Mouse (Mus musculus): ENCODE measurements at regions not wholly inside any gene's neighbourhood (a gene's known extent, or its start where the extent isn't known, plus 50 kb on each side); places are given as distances from the start of the nearest gene placed in this dataset.
A peak's percentile ranks its signal among the peaks of the same experiment; 100 is the strongest.
"Not testable (repeated sequence)": the region's sequence is repeated elsewhere in the genome, so short reads cannot be mapped to it uniquely, and the experiment has no call there.

- no peak for DNase-seq (ENCODE audit: inconsistent ontology term)
These were observed 253.1 kb upstream of the Pbx1 start for GRCm38 (mm10) chr1:168685147-168685546.

- DNase-seq (ENCODE audit: inconsistent ontology term), result no peak
These were observed 249.8 kb upstream of the Pbx1 start for GRCm38 (mm10) chr1:168681685-168682491.

GRCm38 (mm10) chr1:168680674-168681073 is 248.6 kb upstream of the Pbx1 start:
- DNase-seq (ENCODE audit: inconsistent ontology term), result no peak

GRCm38 (mm10) chr1:168676418-168677413 is 244.6 kb upstream of the Pbx1 start:
- DNase-seq (ENCODE audit: inconsistent ontology term), result no peak

GRCm38 (mm10) chr1:168675741-168676140 is 243.7 kb upstream of the Pbx1 start:
- no peak for DNase-seq (ENCODE audit: inconsistent ontology term)

GRCm38 (mm10) chr1:168662755-168663284 is 230.8 kb upstream of the Pbx1 start:
- no peak for DNase-seq (ENCODE audit: inconsistent ontology term)

- DNase-seq (ENCODE audit: inconsistent ontology term), result no peak
These were observed 228.9 kb upstream of the Pbx1 start for GRCm38 (mm10) chr1:168660956-168661355.

- DNase-seq (ENCODE audit: inconsistent ontology term), result no peak
These were observed 227.5 kb upstream of the Pbx1 start for GRCm38 (mm10) chr1:168659578-168659977.

GRCm38 (mm10) chr1:168632837-168633236 is 200.8 kb upstream of the Pbx1 start:
- no peak for DNase-seq (ENCODE audit: inconsistent ontology term)

GRCm38 (mm10) chr1:168631979-168632378 is 199.9 kb upstream of the Pbx1 start:
- DNase-seq (ENCODE audit: inconsistent ontology term), result no peak

GRCm38 (mm10) chr1:168601967-168602366 is 169.9 kb upstream of the Pbx1 start:
- not testable (repeated sequence) for DNase-seq (ENCODE audit: inconsistent ontology term)

GRCm38 (mm10) chr1:168600461-168601160 is 168.5 kb upstream of the Pbx1 start:
- DNase-seq (ENCODE audit: inconsistent ontology term), result no peak

GRCm38 (mm10) chr1:168598191-168598667 is 166.2 kb upstream of the Pbx1 start:
- peak; percentile 71 for DNase-seq (ENCODE audit: inconsistent ontology term)

GRCm38 (mm10) chr1:168597495-168597894 is 165.4 kb upstream of the Pbx1 start:
- DNase-seq (ENCODE audit: inconsistent ontology term), result no peak

- peak; percentile 71 for DNase-seq (ENCODE audit: inconsistent ontology term)
These were observed 152.1 kb upstream of the Pbx1 start for GRCm38 (mm10) chr1:168584137-168584536.

GRCm38 (mm10) chr1:168582434-168582833 is 150.4 kb upstream of the Pbx1 start:
- no peak for DNase-seq (ENCODE audit: inconsistent ontology term)

- no peak for DNase-seq (ENCODE audit: inconsistent ontology term)
These were observed 138.0 kb upstream of the Pbx1 start for GRCm38 (mm10) chr1:168569930-168570515.

GRCm38 (mm10) chr1:168552394-168552793 is 120.3 kb upstream of the Pbx1 start:
- peak; percentile 20 for DNase-seq (ENCODE audit: inconsistent ontology term)

GRCm38 (mm10) chr1:168549807-168550435 is 117.9 kb upstream of the Pbx1 start:
- DNase-seq (ENCODE audit: inconsistent ontology term), result no peak

GRCm38 (mm10) chr1:168546156-168546555 is 114.1 kb upstream of the Pbx1 start:
- DNase-seq (ENCODE audit: inconsistent ontology term), result no peak
